Mouse (Mus musculus) small intestine, adult 2 months (tissue): ENCODE results near the gene BC004004.

ENCODE experiments used
- CTCF ChIP-seq: fragments of 200-500 bp; IDR thresholded peaks from 2 replicates; pipeline ENCODE4 v1.5.1; 2012; ENCODE audit warnings: low read depth, mild to moderate bottlenecking, control low read depth, inconsistent platforms, low read length, moderate library complexity, mixed read lengths; ENCODE audit not compliant: insufficient replicate concordance, insufficient read length; ENCODE audit errors: extremely low read depth
- POLR2A ChIP-seq: fragments of 200-500 bp; IDR thresholded peaks from 2 replicates; pipeline ENCODE4 v1.6.1; 2012; ENCODE audit warnings: low read depth, mild to moderate bottlenecking, control low read depth, inconsistent platforms, low read length, moderate library complexity

GRCm38 (mm10) chr17:29363109-29363508 is 94.5 kb downstream of the BC004004 start:
- TF ChIP-seq CTCF = no peak
- no peak for TF ChIP-seq POLR2A
